Mouse (Mus musculus): ENCODE results near the gene Adam25. TPM values are rescaled to one million over a fixed set of nuclear protein-coding genes. Genes with fewer than 3 reads are reported as not detected.

The Adam25 gene
- not detected for polyA plus RNA-seq (2015; fragmentation: Illumina TruSeq; extraction: RNeasy Lipid Tissue Mini Kit (QIAGEN cat#74804); ENCODE audit: insufficient read depth, low read depth, low replicate concordance)

DNA sequence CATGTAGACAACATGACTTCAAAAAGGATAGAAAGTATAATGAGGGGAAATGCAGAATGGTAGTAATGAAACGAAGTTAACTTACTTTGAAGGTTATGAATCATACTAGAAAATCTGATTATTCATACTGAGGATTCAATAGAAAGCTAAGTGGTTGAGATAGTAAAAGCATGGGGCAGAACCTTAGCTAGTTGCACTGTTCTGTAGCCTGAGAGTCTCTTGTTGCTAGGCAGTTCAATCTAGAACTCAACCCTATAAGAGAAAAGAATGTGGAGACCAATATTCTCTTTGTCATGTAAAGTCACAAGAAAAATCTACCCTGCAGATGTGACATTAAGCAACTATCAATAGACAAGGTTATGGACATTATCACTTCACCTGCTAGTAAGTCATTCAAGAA, at the start of gene Adam25:
Gene Adam25 (plus strand): TSS at position 301 of the 400 bp plus-strand sequence.

DNA sequence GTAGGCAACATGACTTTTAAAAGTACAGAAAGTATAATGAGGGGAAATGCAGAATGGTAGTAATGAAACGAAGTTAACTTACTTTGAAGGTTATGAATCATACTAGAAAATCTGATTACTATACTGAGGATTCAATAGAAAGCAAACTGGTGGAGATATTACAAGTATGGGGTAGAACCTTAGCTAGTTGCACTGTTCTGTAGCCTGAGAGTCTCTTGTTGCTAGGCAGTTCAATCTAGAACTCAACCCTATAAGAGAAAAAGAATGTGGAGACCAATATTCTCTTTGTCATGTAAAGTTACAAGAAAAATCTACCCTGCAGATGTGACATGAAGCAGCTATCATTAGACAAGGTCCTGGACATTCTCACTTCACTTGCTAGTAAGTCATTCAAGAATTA, 41.0 kb downstream of the Adam25 start, which contains the start of gene Adam20:
Gene Adam20 (plus strand): TSS at position 301 of the 400 bp plus-strand sequence.

Other genes with a start within 250 kb of the Adam25 start
- not detected for gene Adam24, start 77.1 kb upstream of the Adam25 start, polyA plus RNA-seq (2015; fragmentation: Illumina TruSeq; extraction: RNeasy Lipid Tissue Mini Kit (QIAGEN cat#74804); ENCODE audit: insufficient read depth, low read depth, low replicate concordance)
- not detected for gene Adam20, start 41.1 kb downstream of the Adam25 start, polyA plus RNA-seq (2015; fragmentation: Illumina TruSeq; extraction: RNeasy Lipid Tissue Mini Kit (QIAGEN cat#74804); ENCODE audit: insufficient read depth, low read depth, low replicate concordance)
- not detected for gene Adam39, start 70.8 kb downstream of the Adam25 start, polyA plus RNA-seq (2015; fragmentation: Illumina TruSeq; extraction: RNeasy Lipid Tissue Mini Kit (QIAGEN cat#74804); ENCODE audit: insufficient read depth, low read depth, low replicate concordance)

Measured in pancreas, adult 10 weeks (tissue).